Mouse (Mus musculus) neural tube, embryonic 14.5 days (tissue): ENCODE results near the gene Mrps18a. TPM values are rescaled to one million over a fixed set of nuclear protein-coding genes. Genes with fewer than 3 reads are reported as not detected.

Source experiments
- ATAC-seq: fragments of 200-750 bp; cut with Nextera tagmentation; 2 replicates; pipeline ENCODE4 v1.8.0; 2017; ENCODE audit warnings: low read depth, mild to moderate bottlenecking, moderate TSS enrichment, moderate library complexity
- H3K27ac ChIP-seq: fragments of 300-500 bp; sonication (generic); 2 replicates; pipeline ENCODE4 v1.5.1; 2014; ENCODE audit warnings: low read depth, mild to moderate bottlenecking, control low read depth, low read length, moderate library complexity, mixed read lengths
- H3K27me3 ChIP-seq: fragments of 300-500 bp; sonication (generic); 2 replicates; pipeline ENCODE4 v1.6.1; 2014; ENCODE audit warnings: low read length; ENCODE audit not compliant: control insufficient read depth, insufficient read depth
- H3K36me3 ChIP-seq: fragments of 300-500 bp; sonication (generic); 2 replicates; pipeline ENCODE4 v1.6.1; 2014; ENCODE audit warnings: low read length, mixed read lengths; ENCODE audit not compliant: control insufficient read depth, insufficient read depth
- H3K4me1 ChIP-seq: fragments of 300-500 bp; sonication (generic); 2 replicates; pipeline ENCODE4 v1.6.1; 2014; ENCODE audit warnings: low read length; ENCODE audit not compliant: control insufficient read depth, insufficient read depth
- H3K4me2 ChIP-seq: fragments of 300-500 bp; sonication (generic); 2 replicates; pipeline ENCODE4 v1.6.1; 2014; ENCODE audit warnings: mild to moderate bottlenecking, low read depth, low read length, control low read depth
- H3K4me3 ChIP-seq: fragments of 300-500 bp; sonication (generic); 2 replicates; pipeline ENCODE4 v1.5.1; 2014; ENCODE audit warnings: low read depth, low read length, control low read depth, mixed read lengths
- H3K9ac ChIP-seq: fragments of 300-500 bp; sonication (generic); replicated peaks from 2 replicates; pipeline ENCODE4 v1.6.1; 2014; ENCODE audit warnings: low read depth, mild to moderate bottlenecking, control low read depth, low read length, mixed read lengths
- H3K9me3 ChIP-seq: fragments of 300-500 bp; sonication (generic); 2 replicates; pipeline ENCODE4 v1.6.1; 2016; ENCODE audit warnings: low read length; ENCODE audit not compliant: control insufficient read depth
- WGBS: fragments of 180-500 bp; shearing (Covaris S2); extraction: QIAGEN DNeasy Blood & Tissue Kit; methylation state at CpG from one replicate; pipeline ENCODE4 v1.1.7; 2014; 5-methylcytosine and 5-hydroxymethylcytosine counted together
- polyA plus RNA-seq: library from polyadenylated mRNA; unstranded; fragments of >200 nt; fragmentation: Nextera tagmentation; extraction: Ambion mirVana; gene quantifications from 2 replicates; pipeline ENCODE4 v1.2.1, GENCODE M21; 2014

Mrps18a gene
- polyA plus RNA-seq: 143 and 152 TPM in 2 replicates

DNA sequence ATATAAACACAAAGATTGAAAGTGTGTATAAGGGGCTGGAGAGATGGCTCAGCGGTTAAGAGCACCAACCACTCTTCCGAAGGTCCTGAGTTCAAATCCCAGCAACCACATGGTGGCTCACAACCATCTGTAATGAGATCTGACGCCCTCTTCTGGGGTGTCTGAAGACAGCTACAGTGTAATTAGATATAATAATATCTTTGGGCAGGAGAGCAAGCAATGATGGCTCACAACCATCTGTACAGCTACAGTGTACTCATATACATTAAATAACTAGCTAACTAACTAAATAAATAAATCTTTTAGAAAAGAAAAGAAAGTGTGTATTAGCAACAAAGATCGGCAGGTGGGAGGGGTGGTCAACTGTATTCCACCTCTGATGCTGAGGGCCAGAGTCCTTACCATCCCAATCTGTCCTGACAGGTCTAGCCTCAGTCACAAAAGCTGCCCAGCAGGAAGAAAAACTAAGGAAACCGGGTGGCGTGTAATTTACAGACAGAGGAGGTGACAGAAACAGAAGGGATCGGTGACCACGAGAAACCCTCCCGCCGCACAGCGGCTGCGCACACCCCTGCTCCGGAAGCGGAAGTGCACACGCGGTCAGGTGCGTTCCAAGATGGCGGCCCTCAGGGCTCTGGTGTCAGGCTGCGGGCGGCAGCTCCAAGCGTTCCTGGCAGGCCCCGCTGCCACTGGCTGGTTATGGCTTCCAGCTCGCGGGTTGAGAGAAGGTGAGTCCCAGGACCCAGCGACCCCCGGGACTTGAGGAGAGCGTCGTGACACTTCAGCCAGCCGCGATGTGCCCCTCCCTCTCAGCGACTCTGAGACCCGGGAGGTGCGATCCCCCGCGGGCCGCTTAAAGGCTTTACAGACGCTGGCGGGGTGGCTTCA is at the start of gene Mrps18a:
TSS of gene Mrps18a (plus strand) at position 585 of the 888 bp plus-strand sequence.
- ATAC-seq: peak; percentile 98
- Histone ChIP-seq H3K27ac (peak within 1 kb of the TSS; percentile 75), H3K36me3 (0 out of 2 replicates have a peak, but pooled peaks cover 5% of the 10 kb centered on the region), H3K4me2 (peak within 1 kb of the TSS; percentile 88), H3K4me3 (peak within 1 kb of the TSS; percentile 61), H3K27me3 (peaks cover 5% of the 10 kb centered on the region), H3K4me1 (peaks cover 6% of the 10 kb centered on the region), H3K9me3 (no peaks in the 10 kb centered on the region), H3K9ac (peak within 1 kb of the TSS; percentile 70)
- WGBS: 7% methylated on average over 38 of the region's 38 CpGs

- 29% methylated on average over 10 of the region's 10 CpGs for WGBS
- H3K27ac ChIP-seq: no peak overlapping the region
Measured at GRCm38 (mm10) chr17:46063283-46063973, 47.4 kb upstream of the Mrps18a start.

GRCm38 (mm10) chr17:46063974-46064312 is 46.8 kb upstream of the Mrps18a start:
- ATAC-seq: no peak
- Histone ChIP-seq H3K36me3 (no peaks in the 10 kb centered on the region), H3K4me2 (no peak overlapping the region), H3K27ac (no peak overlapping the region), H3K27me3 (no peaks in the 10 kb centered on the region), H3K4me1 (peaks cover 6% of the 10 kb centered on the region; the same call in 1 of the 2 replicates), H3K9me3 (no peaks in the 10 kb centered on the region), H3K4me3 (no peak overlapping the region), H3K9ac (no peak overlapping the region)
- WGBS: 56% methylated on average over 6 of the region's 6 CpGs

More at GRCm38 (mm10) chr17:46063283-46063973, 47.4 kb upstream of the Mrps18a start:
- H3K9me3 ChIP-seq: no peaks in the 10 kb centered on the region
- H3K36me3 ChIP-seq: no peaks in the 10 kb centered on the region
- no peaks in the 10 kb centered on the region for H3K27me3 ChIP-seq
- peaks cover 6% of the 10 kb centered on the region; the same call in 1 of the 2 replicates for H3K4me1 ChIP-seq
- H3K4me3 ChIP-seq: no peak overlapping the region
- no peak overlapping the region for H3K9ac ChIP-seq
- no peak overlapping the region for H3K4me2 ChIP-seq
- peak; percentile 46; the same call in 1 of the 2 replicates for ATAC-seq

- Histone ChIP-seq H3K4me3 (no peak overlapping the region), H3K4me2 (no peak overlapping the region), H3K9me3 (no peaks in the 10 kb centered on the region), H3K27ac (no peak overlapping the region), H3K36me3 (no peaks in the 10 kb centered on the region), H3K27me3 (no peaks in the 10 kb centered on the region), H3K4me1 (0 out of 2 replicates have a peak, but pooled peaks cover 2% of the 10 kb centered on the region), H3K9ac (no peak overlapping the region)
- 67% methylated on average over 9 of the region's 9 CpGs for WGBS
- ATAC-seq: no peak
Measured at GRCm38 (mm10) chr17:46070046-46070445, 40.7 kb upstream of the Mrps18a start.

GRCm38 (mm10) chr17:46071531-46071930 is 39.3 kb upstream of the Mrps18a start:
- no peak overlapping the region for H3K27ac ChIP-seq
- 83% methylated on average over 3 of the region's 3 CpGs for WGBS

DNA sequence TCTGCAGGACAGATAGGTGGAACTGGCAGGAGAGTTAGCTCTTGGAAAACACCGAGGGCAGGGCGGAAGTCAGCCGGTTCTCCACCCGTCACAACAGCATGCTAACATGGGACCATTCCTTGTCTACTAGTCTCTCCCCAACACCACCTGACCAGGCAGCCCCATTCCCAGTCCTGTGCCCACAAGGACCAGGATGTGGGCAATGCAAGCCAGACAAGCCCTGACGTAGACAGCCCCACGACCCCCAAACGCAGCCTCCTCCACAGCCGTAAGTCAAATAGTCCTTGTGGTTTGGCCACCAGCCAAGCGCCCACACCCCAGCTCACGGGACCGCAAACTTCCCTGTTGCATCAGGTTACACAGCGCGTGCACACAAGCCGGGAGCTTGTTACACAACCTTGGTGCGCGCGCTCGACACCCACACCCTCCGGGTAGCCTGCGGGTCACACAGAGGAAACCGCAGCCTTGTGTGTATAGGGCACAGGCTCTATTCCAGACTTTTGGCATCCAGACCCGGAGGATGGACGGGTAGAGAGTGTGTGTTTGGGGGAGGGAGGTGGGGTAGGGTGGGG is 37.0 kb upstream of the Mrps18a start:
- Histone ChIP-seq H3K4me1 (0 out of 2 replicates have a peak, but pooled peaks cover 2% of the 10 kb centered on the region), H3K36me3 (no peaks in the 10 kb centered on the region), H3K9me3 (no peaks in the 10 kb centered on the region), H3K4me3 (no peak overlapping the region), H3K27me3 (no peaks in the 10 kb centered on the region), H3K9ac (no peak overlapping the region), H3K4me2 (no peak overlapping the region), H3K27ac (no peak overlapping the region)
- WGBS: 60% methylated on average over 23 of the region's 23 CpGs
- ATAC-seq: peak; percentile 21; the same call in 1 of the 2 replicates

More at GRCm38 (mm10) chr17:46071531-46071930, 39.3 kb upstream of the Mrps18a start:
- Histone ChIP-seq H3K36me3 (no peaks in the 10 kb centered on the region), H3K4me1 (0 out of 2 replicates have a peak, but pooled peaks cover 2% of the 10 kb centered on the region), H3K9me3 (no peaks in the 10 kb centered on the region), H3K9ac (no peak overlapping the region), H3K4me2 (no peak overlapping the region), H3K4me3 (no peak overlapping the region), H3K27me3 (no peaks in the 10 kb centered on the region)
- ATAC-seq: no peak

DNA sequence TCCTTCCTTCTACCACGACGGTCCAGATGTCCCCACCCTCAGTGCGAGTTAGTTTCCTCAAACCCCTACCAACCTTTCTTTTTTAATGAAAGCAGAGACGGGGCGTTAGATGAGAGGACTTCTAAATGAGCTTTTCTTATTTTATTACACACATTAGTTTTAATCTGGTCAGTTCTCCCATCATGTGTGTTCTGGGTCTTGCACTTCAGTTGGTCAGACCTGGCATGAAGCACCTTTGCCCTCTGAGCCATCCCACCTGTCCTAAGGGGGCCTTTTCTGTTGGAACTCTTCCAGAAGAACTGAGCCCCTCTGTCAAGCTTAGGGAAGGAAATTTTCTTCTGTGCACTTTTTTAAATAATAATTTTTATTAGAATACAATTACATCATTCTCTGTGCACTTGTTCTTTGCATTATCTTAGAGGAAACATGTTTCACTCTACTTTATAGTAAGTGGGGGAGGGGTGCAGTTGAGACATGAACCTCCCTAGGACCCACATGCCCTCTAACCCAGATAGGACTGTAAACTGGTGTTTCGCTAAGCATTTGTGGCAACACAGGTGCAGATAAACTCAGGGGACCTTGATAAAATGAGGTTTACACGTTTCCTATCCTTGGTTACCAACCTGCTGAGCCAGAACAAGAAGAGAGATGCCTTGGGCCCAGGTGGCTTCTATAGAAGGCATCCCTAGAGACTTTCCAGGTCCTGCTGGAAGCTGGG is 36.2 kb upstream of the Mrps18a start:
- 69% methylated on average over 7 of the region's 7 CpGs for WGBS
- Histone ChIP-seq H3K4me3 (no peak overlapping the region), H3K4me2 (no peak overlapping the region), H3K27ac (no peak overlapping the region), H3K9me3 (no peaks in the 10 kb centered on the region), H3K36me3 (no peaks in the 10 kb centered on the region), H3K4me1 (0 out of 2 replicates have a peak, but pooled peaks cover 2% of the 10 kb centered on the region), H3K9ac (no peak overlapping the region), H3K27me3 (no peaks in the 10 kb centered on the region)
- ATAC-seq: no peak

- ATAC-seq: no peak
- Histone ChIP-seq H3K9me3 (no peaks in the 10 kb centered on the region), H3K9ac (no peak overlapping the region), H3K27me3 (no peaks in the 10 kb centered on the region), H3K36me3 (no peaks in the 10 kb centered on the region), H3K4me3 (no peak overlapping the region), H3K4me1 (0 out of 2 replicates have a peak, but pooled peaks cover 2% of the 10 kb centered on the region), H3K4me2 (no peak overlapping the region), H3K27ac (no peak overlapping the region)
- WGBS: 49% methylated on average over 3 of the region's 3 CpGs
Measured at GRCm38 (mm10) chr17:46075116-46075485, 35.7 kb upstream of the Mrps18a start.
